Mouse (Mus musculus) liver, embryonic 14 days (tissue): ENCODE results near the gene Smad3. TPM values are rescaled to one million over a fixed set of nuclear protein-coding genes. Genes with fewer than 3 reads are reported as not detected.

Experiments used
- polyA plus RNA-seq: library from polyadenylated mRNA; depleted of rRNA; stranded (reverse); fragments of >200 nt; gene quantifications from 2 replicates; pipeline ENCODE4 v1.2.3, GENCODE M21; 2012; rRNA removed

Smad3 gene
- polyA plus RNA-seq: 3.1 and 3.5 TPM in 2 replicates

GRCm38 (mm10) chr9:63757865-63758440 is at the start of gene Smad3:
Smad3 (minus strand) TSS chr9:63757994.

GRCm38 (mm10) chr9:63602043-63602939 is 155.5 kb downstream of the Smad3 start, which contains the start of the genes Iqch and Aagab:
Iqch (minus strand) TSS chr9:63602493.
Aagab (plus strand) TSS chr9:63602660.

Other genes starting within 250 kb of the Smad3 start
- 0.01 TPM in 1 of 2 replicates, not detected in the other for gene Iqch, start 155.5 kb downstream of the Smad3 start, polyA plus RNA-seq
- gene Aagab, start 155.3 kb downstream of the Smad3 start, polyA plus RNA-seq: 7.5 and 8.1 TPM in 2 replicates